Mouse (Mus musculus): Measurements from ENCODE around the gene Gm28042. TPM values are rescaled to one million over a fixed set of nuclear protein-coding genes. Genes with fewer than 3 reads are reported as not detected.

Gm28042 gene
- total RNA-seq, 2 experiments from 2014 or later, result 0.15 to 0.80 TPM

DNA sequence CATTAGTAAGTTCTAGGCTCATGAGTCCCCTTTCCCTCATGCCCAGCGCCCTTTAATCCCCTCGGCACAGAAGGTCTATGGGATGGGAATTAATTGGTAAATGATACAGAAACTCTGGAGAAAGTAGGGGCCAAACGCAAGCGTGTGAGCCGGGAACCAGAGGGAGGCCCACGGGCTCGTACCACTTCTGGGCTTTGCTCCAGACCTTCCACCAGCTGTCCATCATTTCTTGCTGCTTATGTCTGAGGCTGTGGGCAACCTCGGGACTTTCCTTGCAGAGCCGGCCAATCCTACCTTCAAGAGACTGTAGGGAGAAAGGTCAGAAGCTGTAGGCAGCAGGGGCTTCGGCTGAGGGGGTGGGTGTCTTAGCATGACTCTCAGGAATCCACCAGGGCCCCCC lies 28.6 kb downstream of the Gm28042 start:
- ATAC-seq (ENCODE audit: poor library complexity, severe bottlenecking), result no peak

DNA sequence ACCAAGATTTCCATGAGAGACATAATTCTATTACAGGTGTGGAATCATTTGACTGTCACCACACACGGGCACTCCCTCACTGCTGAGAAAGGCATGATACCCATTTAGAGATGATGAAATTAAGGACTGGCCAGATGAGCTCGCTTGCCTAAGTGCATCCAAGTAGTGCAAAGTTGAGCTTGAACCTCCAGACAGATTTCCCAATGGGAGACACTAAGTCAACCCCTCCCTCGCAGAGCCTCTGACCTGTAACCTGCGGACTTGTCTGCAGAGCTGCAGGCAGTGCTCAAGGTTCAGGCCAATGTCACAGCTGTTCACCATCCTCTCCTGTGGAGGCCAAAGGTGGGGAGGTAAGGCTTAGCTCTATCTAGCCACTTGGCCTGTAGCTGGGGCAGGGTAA lies 31.5 kb downstream of the Gm28042 start:
- ATAC-seq (ENCODE audit: poor library complexity, severe bottlenecking), result no peak

DNA sequence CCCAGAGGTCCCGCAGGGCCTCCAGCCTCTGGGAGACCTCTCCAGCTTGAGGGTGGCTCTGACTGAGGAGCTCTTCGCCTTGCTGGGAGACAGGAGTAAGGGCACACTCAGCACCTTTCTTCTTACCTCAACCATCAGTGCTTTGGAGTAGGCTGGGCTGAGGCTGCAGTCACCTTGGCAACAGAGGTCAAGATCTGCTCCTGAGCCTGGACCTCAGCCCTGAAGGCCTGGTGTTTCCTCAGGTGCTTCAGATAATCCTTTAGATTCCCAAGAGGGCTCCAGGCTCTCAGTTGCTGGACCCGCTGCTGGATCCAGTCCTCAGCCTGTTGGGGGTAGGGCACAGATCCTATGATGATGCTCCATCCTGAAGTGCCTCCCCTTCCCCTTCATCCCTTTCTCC lies 32.2 kb downstream of the Gm28042 start:
- ATAC-seq (ENCODE audit: poor library complexity, severe bottlenecking), result no peak

DNA sequence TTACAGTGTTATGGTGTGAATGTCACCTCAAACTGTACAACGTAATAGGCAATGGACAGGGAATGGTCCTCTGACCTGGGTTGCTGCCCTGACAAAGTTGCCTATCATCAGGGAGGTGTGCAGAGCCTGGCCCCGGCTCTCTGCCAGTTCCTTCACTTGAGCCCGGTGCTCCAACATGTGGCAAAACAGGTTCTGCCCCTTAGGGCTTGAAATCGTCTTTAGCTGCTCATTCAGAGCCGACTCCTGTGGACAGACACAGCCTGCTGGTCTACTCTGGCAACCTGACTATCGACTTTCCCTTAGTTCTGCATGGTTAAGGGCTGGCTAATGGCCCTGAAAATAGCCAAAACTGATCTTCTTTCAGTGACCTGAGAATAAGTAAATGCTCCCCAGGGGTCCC lies 32.9 kb downstream of the Gm28042 start:
- ATAC-seq (ENCODE audit: poor library complexity, severe bottlenecking), result no peak

DNA sequence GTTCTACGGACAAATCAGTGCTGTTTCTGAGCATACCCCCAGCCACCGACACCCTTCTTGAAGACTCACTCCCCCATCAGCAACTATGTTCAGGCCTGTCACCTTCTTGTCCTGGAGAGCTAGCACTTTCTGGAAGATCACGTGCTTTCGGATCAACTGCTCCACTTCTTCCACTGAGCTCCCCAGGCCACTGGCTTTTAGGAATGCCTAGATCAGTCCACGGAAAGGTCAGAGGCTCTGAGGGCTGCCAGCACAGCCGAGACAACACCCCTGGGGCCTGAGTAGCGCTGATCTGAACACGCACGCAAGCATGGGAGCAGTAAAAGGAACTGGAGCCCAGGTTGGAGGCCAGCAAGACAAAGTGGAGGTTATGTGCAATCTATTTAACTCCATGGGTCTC lies 33.4 kb downstream of the Gm28042 start:
- no peak for ATAC-seq (ENCODE audit: poor library complexity, severe bottlenecking)

DNA sequence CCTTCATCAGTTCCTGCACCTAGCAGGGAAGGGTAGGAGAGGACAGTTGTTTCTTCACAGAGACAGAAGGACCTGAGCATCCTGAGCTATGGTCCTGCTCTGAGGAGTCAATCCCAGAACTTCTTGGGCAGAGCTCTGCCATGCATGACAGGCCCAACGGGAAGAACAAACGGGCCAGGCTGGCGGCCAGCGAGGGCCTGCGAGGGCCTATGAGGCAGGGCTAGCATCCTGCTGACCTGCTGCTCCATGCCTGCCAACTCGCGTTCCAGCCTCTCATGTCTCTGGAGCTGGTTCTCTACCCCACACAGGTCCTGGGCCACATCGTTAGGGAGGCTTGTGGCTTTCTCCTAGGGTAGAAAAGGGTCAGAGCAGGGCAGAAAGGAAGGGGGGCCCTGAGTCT lies 35.0 kb downstream of the Gm28042 start:
- ATAC-seq (ENCODE audit: poor library complexity, severe bottlenecking), result no peak

DNA sequence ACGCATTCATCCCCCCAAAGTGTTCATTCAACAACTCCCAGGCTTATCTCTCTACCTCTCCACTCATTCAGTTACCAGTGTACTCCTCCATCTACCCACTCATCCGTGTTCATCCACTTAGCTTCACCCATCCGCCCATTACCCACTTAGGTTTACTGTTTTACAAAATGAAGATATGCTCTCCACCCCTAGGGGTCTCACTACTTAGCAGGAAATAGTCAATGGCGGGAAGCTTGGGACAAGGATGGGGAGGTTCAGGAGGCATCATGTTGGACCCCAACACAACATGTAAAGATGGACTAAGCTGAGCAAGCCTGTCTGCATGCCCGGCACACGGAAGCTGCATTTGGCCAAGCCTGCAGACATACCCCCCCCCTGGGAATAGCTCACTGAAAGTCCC lies 37.3 kb downstream of the Gm28042 start:
- no peak for ATAC-seq (ENCODE audit: poor library complexity, severe bottlenecking)

DNA sequence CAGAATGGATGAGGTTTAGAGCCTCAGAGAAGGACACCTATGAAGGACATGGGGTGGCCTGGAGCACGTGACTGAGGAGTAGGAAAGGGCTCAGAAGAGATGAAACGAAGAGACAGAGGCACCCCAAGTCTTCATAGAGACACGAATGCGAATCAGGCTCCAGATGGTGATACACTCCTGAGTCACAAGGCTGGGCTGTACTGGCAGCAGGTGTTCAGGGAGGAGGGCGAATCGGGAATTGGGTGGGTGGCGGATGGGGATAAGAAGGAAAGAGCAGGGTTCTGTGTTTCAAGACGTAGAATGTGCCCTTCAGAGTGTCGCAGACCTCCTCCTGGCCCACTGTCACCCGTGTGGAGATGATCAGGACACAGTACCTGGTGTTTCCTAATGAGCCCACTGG lies 38.0 kb downstream of the Gm28042 start:
- no peak for ATAC-seq (ENCODE audit: poor library complexity, severe bottlenecking)

DNA sequence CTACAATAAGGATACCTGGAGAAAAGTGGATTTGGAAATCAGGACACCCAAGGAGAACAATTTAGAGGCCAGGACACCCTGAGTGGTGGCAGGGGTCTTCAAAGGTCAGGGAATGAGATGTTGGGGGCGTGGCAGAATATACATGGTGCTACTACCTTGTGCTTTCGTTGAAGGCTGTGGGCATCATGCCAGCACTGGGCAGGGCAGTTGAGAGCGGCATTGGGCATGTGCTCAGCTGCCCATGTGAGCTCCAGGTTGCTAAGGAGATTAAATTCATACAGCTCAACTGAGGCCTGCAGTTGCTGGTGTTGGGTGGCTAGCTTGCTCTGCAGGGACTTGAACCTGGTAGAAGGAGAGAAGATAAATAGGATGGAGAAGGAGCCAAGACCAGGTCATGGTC lies 38.9 kb downstream of the Gm28042 start:
- ATAC-seq (ENCODE audit: poor library complexity, severe bottlenecking), result no peak

DNA sequence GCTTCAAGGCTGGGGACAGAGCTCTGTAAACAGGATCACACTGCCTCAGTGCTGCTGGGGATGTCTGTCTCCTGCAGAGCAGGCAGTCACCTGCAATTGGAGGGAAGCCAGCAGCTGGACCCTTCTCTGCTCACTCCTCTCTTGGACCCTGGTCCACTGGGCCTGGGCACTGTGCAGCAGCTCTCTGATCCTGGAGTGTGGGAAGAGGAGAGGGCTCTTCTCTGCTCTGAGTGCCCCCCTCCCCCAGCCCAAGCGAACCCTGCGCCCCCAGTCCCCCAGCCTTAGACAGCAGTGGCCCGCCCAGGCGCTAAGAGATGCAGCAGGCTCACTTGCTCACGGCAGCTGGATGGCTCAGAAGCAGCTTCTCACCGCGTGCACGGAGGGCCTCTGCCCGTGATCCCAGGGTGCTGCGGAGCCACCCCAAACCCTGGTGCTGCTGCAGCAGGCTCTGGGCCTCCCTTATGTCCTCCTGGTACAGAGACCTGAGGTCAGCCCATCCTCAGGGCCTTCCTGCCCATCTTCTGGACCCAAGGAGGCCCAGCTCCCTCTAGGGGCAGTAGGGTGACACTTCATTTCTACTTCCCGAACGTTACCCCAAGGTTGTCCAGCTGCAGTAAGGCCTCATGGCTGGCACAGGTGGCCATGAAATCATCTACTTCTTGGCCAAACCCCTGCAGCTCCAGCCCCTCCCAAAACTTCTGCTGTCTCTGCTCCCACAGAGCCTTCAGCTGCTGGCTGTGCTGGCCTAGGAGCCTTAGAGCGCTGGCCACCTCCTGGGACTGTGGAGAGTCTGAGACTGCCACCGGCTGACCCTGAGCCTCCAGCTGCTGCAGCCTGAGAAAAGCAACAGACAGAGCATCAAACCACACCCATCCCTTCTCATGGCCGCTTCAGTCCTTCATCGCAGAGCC lies 41.5 kb downstream of the Gm28042 start:
- 0 out of 2 replicates have a peak, but pooled peaks have one; percentile 47 for ATAC-seq (ENCODE audit: poor library complexity, severe bottlenecking)

DNA sequence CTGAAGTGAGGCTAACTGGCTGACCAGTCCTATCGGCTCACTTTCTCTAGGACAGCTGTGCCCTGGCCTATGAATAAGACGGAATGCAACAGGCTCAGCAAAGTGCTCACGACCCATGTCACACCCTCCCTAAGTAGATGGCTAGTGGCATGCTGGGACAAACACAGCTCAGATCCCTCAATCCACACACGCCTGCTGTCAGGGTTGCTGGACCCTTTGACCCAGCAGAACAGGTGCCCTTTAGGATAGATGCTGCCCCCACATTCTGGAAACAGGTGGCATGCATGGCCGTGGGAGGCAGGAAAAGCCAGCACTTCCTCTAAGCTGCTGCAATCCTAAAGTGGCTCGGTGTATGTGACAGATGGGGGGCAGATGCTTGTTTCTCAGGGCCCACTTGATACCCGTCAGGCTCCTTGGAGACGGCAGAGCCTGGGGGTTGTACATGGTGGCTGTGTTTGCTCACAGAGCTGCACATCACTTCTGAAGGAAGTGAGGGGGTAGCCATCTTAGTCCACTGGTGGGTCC lies 42.2 kb downstream of the Gm28042 start:
- ATAC-seq (ENCODE audit: poor library complexity, severe bottlenecking), result no peak

DNA sequence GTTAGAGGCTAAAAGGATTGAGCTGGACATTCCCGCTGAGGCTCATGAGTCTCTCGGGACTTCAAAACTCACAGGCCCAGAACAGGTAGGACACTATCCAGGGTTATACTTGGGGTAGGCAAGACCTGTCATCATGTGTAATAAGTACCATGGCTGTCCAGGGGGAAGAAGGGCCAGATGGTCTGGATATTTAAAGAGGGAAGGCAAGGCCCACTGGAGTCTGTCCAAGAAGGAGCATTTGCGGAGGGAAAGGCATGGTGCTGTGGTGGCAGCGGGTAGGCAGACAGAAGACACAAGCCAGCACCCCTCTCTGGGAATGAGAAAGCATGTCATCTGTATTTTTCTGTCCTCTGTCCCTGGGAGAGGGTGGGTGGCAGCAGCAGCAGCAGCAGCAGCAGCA lies 46.8 kb downstream of the Gm28042 start:
- no peak for ATAC-seq (ENCODE audit: poor library complexity, severe bottlenecking)

DNA sequence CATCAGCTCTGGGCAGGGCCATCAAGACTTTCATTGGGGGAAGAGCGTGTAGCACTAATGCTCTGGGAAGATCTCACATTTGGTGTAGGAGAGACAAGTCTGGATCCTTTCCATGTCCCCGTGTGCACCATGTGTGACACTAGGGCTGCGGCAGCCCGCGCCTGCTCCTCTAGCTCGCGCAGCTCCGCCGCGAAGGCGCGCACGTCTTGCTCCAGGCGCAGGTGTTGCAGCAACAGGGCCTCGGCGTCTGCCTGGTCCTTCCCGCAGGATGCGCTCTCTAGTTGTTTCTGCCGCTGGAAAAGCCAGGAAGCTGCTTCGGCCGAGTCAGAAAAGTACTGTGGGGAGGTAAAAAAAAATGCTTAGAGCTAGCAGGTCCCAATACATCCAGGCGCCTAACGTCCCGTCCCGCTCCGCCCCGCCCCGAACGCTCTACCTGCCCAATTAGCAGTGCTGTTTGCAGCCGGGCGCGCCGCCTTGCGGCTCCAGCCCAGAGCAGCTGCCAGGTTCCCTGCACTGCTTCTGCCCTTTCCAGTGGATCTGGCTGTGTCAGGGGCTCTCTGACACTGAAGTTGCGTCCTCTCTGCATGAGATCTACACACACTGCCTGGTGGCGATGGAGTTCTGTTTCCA lies 48.9 kb downstream of the Gm28042 start:
- peak; percentile 61 for ATAC-seq (ENCODE audit: poor library complexity, severe bottlenecking)

DNA sequence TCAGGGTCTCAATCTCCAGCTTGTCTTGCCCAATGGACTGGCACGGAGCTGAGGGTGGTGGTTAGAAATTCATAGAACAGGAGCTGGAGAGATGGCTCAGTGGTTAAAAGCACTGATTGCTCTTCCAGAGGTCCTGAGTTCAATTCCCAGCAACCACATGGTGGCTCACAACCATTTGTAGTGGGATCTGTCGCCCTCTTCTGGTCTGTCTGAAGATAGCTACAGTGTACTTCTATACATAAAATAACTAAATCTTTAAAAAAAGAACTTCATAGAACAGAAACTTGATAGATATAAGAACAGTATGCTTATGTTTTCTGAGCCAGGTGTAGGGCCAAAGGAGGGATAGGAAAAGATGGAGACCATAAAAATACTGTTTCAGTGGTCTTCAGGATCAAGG lies 55.1 kb downstream of the Gm28042 start:
- ATAC-seq (ENCODE audit: poor library complexity, severe bottlenecking), result no peak

DNA sequence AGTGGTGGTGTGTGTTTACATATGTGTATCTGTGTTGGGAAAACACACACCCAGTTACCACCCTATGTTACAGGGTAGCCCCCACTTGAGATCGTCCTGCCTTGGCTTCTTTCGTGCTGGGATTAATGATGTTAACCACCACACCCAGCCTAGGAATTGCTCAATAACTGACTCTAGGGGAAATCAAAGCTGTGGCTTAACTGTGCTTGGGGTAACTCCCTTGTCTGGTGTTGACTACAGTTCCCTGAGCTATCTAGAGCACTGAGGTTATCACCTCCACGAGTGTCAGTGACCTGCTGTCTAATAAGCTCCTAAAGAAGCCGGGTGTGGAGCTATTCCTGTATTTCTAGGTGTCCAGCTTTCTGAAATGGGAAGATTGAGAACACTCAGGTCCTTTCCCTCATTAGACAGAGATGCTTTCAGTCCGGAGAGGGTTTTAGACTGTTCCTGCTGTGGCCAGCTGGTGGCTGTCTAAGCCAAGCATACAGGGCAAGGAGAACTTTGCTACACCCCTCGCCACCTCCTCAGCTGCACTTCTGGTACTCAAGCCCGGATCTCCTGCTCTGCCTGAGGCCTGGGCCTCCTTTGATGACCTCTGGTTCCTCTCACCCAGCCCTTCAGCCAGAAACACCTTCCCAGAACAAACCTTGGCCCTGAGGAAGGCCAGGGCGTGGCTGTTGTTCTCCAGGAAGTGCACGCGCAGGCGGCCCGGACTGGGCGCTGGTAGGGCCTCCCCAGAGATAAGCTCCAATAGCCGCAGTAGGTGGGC lies 57.5 kb downstream of the Gm28042 start:
- peak; percentile 76 for ATAC-seq (ENCODE audit: poor library complexity, severe bottlenecking)

DNA sequence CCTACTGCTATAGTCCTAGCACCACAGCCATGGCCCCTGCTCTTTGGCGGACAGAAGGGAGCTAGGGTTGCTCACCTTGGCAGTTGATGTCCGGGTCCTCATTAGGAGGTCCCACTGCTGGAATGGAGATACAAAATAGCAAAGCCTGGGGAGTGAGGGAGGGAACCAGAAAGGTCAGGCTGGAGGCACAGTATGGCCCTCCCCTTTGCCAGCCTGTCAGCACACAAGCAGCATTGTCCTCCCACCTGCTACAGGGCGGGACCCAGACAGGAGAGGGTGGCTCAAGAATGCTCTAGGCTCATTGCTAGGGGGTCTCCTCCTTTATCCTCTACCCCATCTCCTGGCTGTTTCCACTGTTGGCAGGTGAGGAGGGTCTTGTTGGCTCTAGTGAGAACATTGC lies 58.7 kb downstream of the Gm28042 start:
- ATAC-seq (ENCODE audit: poor library complexity, severe bottlenecking), result no peak

DNA sequence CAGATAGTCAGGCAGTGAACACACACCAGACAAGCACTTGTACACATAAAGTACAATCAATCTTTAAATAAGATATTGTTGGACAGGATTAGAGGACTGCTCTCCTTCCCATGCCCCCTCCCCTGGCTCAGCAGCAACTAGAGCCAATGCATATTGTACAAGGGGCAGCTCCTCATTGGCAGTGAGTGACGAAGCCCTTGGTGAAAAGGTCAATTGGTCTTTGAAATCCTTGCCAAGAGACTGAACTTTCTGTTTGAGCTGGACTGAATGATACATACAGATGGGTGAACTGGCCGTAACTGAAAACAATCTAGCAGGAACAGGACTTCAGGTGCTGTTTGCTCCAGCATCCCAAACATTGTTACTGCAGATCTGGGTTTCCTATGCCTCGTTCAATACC lies 60.1 kb downstream of the Gm28042 start:
- ATAC-seq (ENCODE audit: poor library complexity, severe bottlenecking), result no peak

DNA sequence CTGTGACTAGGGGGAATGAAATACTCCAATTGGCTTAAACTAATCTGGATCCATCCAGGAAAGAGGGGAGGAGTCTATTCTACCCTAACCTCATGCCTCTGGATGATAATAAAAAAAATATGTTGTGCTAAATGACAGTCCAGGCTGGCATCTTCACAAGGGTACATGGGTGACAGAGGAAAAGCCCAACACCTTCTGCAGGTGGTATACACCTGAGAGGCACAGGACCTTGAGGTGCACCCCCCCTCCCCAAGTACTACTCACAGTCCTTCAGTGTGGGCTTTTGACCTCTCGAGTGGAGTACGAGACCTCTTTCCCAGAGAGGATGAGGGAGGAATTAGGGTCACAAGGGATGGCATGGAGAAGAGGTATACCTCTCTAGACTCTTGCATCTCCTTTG lies 60.6 kb downstream of the Gm28042 start:
- no peak for ATAC-seq (ENCODE audit: poor library complexity, severe bottlenecking)

DNA sequence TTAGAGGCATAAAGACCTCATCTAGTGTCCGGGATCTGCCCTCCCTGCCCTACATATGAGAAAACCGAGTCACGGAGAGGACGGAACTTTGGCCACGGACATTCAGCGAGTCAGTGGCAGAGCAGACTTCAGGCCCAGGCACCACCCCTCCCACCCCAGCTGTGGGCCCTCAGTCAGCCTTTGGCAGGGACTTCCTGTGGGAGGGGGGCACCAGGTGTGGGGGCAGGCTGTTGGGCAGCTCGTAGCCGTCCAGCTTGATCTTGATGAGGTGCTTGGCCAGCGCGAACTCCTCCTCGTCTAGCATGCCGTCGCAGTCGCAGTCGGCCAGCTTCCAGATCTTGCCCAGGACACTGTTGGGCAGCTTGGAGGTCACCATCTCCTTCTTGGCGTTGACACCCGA lies 63.7 kb downstream of the Gm28042 start:
- ATAC-seq (ENCODE audit: poor library complexity, severe bottlenecking), result no peak

All from megakaryocyte, adult 5-6 weeks (primary cell).